Mouse (Mus musculus) cerebellum, postnatal 14 days (tissue): ENCODE results near the gene Olfr96.
A peak's percentile ranks its signal among the peaks of the same experiment; 100 is the strongest.
"Not testable (repeated sequence)": the region's sequence is repeated elsewhere in the genome, so short reads cannot be mapped to it uniquely, and the experiment has no call there.

Experiments used
- DNase-seq, 2 experiments: peaks; one replicate each; pipeline ENCODE4 v3.0.0; 2021; ENCODE audit warnings: mixed read lengths in 2 of 2

Olfr96 gene

GRCm38 (mm10) chr17:37219846-37220245 lies at the start of gene Olfr96:
TSS of gene Olfr96 (plus strand) at chr17:37220146.
- DNase-seq: no peak

GRCm38 (mm10) chr17:37185474-37185873 lies 34.5 kb upstream of the Olfr96 start:
- DNase-seq: no peak

- peak; percentile 81 to 84 for DNase-seq
Measured at GRCm38 (mm10) chr17:37190711-37191110, 29.2 kb upstream of the Olfr96 start.

GRCm38 (mm10) chr17:37193032-37193431 lies 26.9 kb upstream of the Olfr96 start:
- DNase-seq: no peak

- no peak for DNase-seq
Measured at GRCm38 (mm10) chr17:37193656-37194055, 26.3 kb upstream of the Olfr96 start, which contains the start of gene Ubd. TSS of gene Ubd (plus strand) at chr17:37193892.

GRCm38 (mm10) chr17:37194782-37195181 lies 25.2 kb upstream of the Olfr96 start:
- DNase-seq: no peak

- DNase-seq: peak; percentile 47 to 52
Measured at GRCm38 (mm10) chr17:37196845-37197724, 22.9 kb upstream of the Olfr96 start.

GRCm38 (mm10) chr17:37200894-37201293 lies 19.1 kb upstream of the Olfr96 start, which contains the start of gene Olfr94:
TSS of gene Olfr94 (minus strand) at chr17:37200994.
- DNase-seq: no peak

GRCm38 (mm10) chr17:37203206-37203916 lies 16.6 kb upstream of the Olfr96 start:
- peak; percentile 88 to 90 for DNase-seq

- no peak for DNase-seq
Measured at GRCm38 (mm10) chr17:37203917-37204236, 16.1 kb upstream of the Olfr96 start.

- DNase-seq: peak; percentile 40 to 41
Measured at GRCm38 (mm10) chr17:37210884-37211768, 8.8 kb upstream of the Olfr96 start.

GRCm38 (mm10) chr17:37213018-37213417 lies 6.9 kb upstream of the Olfr96 start, which contains the start of gene Olfr95:
TSS of gene Olfr95 (minus strand) at chr17:37213118.
- DNase-seq: no peak

GRCm38 (mm10) chr17:37218486-37218885 lies 1.5 kb upstream of the Olfr96 start:
- DNase-seq: no peak

- DNase-seq: no peak
Measured at GRCm38 (mm10) chr17:37221879-37222278, 1.9 kb downstream of the Olfr96 start.

- DNase-seq: not testable (repeated sequence)
Measured at GRCm38 (mm10) chr17:37237230-37237629, 17.3 kb downstream of the Olfr96 start, which contains the start of gene Olfr97. TSS of gene Olfr97 (minus strand) at chr17:37237330.

- DNase-seq: no peak
Measured at GRCm38 (mm10) chr17:37242198-37242597, 22.3 kb downstream of the Olfr96 start.

GRCm38 (mm10) chr17:37246715-37247114 lies 26.8 kb downstream of the Olfr96 start:
- DNase-seq: peak; percentile 17 to 23

GRCm38 (mm10) chr17:37249460-37249859 lies 29.5 kb downstream of the Olfr96 start:
- no peak for DNase-seq

- peak; percentile 8 to 11 for DNase-seq
Measured at GRCm38 (mm10) chr17:37250544-37250943, 30.6 kb downstream of the Olfr96 start.

- DNase-seq: no peak
Measured at GRCm38 (mm10) chr17:37263626-37264025, 43.7 kb downstream of the Olfr96 start, which contains the start of gene Olfr98. TSS of gene Olfr98 (minus strand) at chr17:37263749.

GRCm38 (mm10) chr17:37270058-37270701 lies 50.2 kb downstream of the Olfr96 start, which contains the start of gene H2-M3:
TSS of gene H2-M3 (plus strand) at chr17:37270220.
- peak; percentile 91 for DNase-seq

GRCm38 (mm10) chr17:37270702-37271092 lies 50.8 kb downstream of the Olfr96 start:
- DNase-seq: peak in 1 of 2 experiments; percentile 8
